Mouse (Mus musculus) testis, adult 2 months (tissue): ENCODE data around the gene Rcc2.

ENCODE experiments used
- CTCF ChIP-seq: fragments of 200-500 bp; IDR thresholded peaks from 2 replicates; pipeline ENCODE4 v1.5.1; 2012; ENCODE audit warnings: low read depth, mild to moderate bottlenecking, inconsistent platforms, low read length, moderate library complexity; ENCODE audit not compliant: control insufficient read depth, insufficient read depth, insufficient replicate concordance
- POLR2A ChIP-seq: fragments of 200-500 bp; IDR thresholded peaks from 2 replicates; pipeline ENCODE4 v1.6.1; 2012; ENCODE audit warnings: low read depth, mild to moderate bottlenecking, inconsistent platforms, low read length, moderate library complexity; ENCODE audit not compliant: control insufficient read depth

DNA sequence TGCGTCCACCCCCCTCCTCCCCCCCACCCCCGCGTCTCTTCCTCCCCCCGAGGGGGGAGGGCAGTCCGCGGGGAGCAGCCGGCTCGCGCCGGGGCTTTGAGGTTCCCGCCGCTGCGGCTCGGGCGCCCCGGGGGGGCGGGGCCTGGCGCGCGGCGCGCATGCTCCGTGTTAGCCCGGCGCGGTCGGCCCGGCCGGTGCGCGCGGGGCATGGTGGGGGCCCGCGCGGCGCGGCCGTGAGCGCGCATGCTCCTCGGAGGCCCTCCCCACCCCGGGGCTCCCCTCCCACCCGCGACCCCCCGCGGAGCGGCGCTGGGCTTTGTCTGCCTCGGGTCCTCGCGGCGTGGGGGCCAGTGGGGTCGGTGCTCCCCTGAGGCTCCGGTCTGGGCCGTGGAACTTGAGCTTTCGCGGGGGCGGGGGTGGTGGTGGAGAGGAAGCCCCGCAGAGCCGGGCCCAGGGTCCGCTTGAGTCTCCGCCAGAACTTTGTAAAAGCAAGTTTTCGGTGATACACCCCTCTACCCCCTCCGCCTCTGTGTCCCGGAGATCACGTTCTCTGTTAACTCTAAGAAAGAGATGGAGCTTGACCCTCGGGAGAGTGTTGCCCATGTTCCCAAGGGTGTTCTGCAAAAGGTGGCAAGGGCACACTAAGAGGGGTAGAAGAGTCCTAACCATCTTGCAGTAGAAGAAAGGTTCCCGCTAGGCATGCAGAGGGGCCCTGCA is 2.4 kb downstream of the Rcc2 start:
- TF ChIP-seq POLR2A (no peak), CTCF (no peak)
